Mouse (Mus musculus) cerebellum, adult 9-11 months (tissue): ENCODE results near the gene Gm8439.
"Not testable (repeated sequence)": the region's sequence is repeated elsewhere in the genome, so short reads cannot be mapped to it uniquely, and the experiment has no call there.

Experiments
- DNase-seq: peaks from one replicate; pipeline ENCODE4 v3.0.0; 2022

The Gm8439 gene

GRCm38 (mm10) chr4:120588445-120588844 is at the start of gene Gm8439:
Gene Gm8439 (plus strand): TSS chr4:120588745.
- DNase-seq: no peak

DNA sequence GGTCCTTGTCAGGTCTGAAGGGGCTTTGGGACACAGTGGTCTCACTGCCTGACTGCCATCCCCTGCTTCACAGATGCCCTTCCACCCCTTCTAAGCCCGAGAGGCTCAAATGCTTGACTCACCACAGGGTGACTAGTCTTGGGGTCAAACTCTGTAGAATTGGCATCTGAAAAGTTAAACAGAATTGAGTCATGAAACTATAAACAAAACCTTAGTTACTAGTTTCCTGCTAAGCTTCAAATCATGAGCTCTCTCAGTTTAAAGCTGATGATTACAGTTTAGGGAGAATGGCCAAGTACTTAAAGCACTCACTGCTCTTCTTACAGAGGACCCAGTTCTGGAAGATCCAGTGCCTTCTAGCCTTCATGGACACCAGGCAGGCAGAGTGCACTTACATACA is 43.6 kb upstream of the Gm8439 start:
- DNase-seq: no peak

DNA sequence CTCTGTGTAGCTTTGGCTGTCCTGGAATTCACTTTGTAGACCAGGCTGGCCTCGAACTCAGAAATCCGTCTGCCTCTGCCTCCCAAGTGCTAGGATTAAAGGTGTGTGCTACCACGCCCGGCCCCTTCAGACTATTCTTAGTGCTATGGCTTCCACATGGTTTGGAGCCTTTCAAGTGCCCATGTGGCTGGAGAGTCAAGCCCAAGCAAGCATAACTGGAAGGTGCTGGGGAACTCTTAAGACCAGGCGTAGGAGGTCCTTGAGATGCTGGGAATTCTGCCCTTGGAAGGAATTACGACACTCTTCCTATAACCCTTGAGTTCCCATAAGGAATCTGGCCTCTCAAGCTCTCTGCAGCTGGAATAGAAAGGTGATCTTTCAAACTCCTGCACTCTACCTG is 32.0 kb upstream of the Gm8439 start:
- no peak for DNase-seq

DNA sequence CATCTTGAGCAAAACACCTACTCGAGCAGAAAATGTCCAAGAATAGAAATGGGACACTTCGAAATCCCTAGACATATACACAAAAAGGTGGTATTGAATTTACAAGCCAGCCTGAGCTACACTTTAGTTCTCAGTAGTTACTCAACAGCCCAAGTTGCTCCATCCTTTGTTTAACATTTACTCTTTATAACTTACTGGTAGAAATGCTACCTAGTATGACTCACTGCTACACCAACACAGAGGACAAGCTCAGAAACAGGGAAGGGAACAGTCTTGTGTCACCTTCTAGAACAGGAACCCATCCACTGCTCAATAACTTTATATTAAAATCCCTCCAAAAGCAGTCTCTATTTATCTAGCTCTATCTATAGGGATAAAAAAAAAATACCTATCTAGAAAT is 22.8 kb upstream of the Gm8439 start:
- DNase-seq: no peak

- peak; percentile 7 for DNase-seq
These were observed 20.5 kb upstream of the Gm8439 start for GRCm38 (mm10) chr4:120568005-120568404.

DNA sequence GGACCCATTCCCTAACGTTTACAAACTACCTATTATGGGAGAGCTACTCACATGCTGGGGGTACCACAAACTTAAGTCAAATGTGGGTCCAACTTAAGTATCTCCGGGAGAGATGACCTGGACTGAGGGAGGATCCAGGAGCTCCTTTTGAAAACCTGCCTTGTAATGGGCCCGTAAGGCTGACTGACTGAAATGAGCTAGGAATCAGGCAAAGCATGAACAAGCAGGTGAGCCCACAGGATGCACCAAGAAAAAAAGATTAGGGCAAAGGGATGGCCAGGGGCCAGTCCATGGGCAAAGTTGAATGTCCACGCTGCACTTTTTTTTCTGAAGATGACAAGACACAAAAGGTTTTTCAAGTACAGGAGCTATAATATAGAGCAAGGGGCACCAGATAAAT is 19.5 kb upstream of the Gm8439 start:
- peak; percentile 41 for DNase-seq

- DNase-seq: peak; percentile 95
These were observed 18.8 kb upstream of the Gm8439 start, which contains the start of gene Ctps for GRCm38 (mm10) chr4:120569486-120570437. Gene Ctps (minus strand): TSS chr4:120570276.

DNA sequence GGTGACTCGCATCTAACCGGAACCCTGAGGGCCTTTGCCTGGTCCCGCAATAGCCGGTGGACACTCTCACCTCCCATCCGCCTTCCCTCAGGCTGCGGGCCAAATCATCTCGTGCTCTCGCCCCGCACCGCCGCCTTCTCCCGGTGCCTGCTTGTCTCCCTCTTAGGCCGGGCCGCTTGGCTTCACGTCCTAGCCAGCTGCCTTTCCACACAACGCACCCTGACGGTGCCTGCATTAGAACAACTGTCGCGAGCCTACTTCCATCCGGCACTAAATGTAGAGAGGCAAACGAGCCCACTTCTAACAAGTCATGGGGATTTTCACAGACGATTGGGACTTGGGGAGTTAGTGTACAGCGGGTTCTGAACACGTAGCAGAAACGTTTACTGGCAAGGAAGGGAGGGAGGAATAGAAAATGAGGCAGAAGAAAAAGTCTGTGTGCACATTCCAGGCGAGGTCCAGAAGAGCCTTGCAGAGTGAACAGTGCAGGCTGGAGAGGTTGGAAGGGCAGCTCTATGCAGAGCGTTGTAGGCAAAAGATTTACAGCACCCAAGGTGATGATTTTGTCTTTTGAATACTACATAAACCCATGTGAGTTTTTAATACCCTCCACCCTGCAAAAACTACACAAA is 18.0 kb upstream of the Gm8439 start:
- no peak for DNase-seq

DNA sequence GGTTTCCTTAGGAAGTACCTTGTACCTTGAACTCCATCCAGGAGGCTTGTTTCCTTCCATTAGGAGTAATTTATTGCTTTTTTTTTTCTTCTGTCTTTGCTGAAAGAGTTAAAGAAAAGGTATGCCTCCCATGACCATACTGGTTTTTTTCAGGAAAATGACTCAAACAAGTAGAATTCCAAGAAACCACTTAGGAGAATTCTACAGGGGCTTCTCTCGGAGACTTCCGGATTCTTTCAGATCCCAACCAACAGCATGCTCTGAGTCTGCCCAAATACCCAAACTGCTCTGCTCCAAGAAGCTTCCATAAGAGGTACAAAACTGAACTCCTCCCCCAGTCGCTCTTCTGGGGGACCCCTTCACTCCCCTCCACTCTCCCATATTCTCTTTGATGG is 17.5 kb upstream of the Gm8439 start:
- DNase-seq: no peak

DNA sequence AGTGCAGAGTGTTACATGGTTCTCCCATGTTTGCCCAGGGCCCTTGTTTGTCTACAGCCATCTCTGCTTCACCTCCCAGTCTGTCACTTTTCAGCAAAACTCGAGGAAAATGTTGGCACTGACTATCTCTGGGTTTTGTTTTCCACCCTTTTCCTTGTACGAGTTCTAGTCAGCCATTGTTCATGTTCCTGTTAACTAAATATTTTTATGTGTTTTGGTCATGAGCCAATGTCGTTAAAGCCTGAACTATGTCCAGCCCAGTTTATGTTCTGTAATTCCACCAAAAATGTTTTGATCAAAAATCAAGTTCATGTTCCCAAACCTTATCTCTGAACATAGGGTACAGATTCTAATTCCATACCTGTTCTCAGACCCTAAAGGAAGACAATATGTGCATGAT is 16.9 kb upstream of the Gm8439 start:
- no peak for DNase-seq

DNA sequence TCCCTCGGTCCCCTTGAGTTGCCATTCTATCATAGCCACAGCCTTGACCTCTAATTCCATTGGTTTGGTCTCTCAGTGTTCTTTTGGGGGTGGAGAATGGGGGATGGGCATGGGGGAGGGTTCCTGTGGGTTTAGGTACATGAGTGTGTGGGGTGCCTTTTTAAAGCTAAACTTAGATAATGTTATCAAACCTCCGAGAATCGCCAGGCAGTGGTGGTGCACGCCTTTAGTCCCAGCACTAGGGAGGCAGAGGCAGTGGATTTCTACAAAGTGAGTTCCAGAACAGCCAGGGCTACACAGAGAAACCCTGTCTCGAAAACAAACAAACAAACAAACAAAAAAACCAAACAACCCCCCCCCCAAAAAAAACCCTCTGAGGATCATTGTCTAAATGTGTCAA is 7.7 kb upstream of the Gm8439 start:
- no peak for DNase-seq

DNA sequence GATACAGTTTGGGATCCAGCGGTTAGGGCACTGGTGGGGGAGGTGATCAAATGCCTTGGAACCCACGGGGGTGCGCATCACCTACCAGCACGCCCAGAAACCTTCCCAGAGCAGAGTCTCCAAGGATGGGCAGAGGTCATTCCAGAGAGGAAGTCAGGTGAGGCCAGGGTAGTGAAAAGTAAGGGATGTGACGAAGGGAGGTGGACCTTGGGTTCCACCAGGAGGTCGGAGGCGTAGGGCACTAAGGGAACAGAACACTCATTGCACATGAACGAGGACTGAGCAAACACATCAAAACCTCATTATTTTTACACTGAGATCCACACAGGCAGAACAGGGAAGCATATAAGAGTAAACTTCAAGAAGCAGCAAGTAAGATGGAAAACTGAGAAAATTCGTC is 6.8 kb upstream of the Gm8439 start:
- no peak for DNase-seq

GRCm38 (mm10) chr4:120586986-120587385 is 1.6 kb upstream of the Gm8439 start:
- DNase-seq: no peak

DNA sequence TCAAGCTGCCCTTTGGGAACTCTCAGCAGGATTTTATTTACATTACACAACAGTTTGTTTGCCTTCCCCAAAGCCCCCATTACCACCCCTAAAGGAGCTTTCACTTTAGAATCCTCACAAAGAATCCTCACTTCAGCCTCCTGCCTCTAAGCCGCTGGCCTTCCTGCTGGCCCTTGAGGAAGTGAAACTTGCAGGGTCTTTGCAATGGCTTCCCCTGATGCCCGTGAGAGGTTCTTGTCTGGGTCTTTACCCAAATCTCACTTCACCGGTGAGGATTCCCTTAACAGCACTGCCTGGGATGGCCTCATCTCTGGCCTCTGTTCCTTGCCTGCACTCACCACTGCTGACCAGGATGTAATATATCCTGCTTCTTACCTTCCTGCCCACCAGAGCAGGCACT is 525 bp downstream of the Gm8439 start:
- no peak for DNase-seq

GRCm38 (mm10) chr4:120589815-120590422 is 1.4 kb downstream of the Gm8439 start:
- peak; percentile 82 for DNase-seq

GRCm38 (mm10) chr4:120590973-120591372 is 2.4 kb downstream of the Gm8439 start:
- no peak for DNase-seq

DNA sequence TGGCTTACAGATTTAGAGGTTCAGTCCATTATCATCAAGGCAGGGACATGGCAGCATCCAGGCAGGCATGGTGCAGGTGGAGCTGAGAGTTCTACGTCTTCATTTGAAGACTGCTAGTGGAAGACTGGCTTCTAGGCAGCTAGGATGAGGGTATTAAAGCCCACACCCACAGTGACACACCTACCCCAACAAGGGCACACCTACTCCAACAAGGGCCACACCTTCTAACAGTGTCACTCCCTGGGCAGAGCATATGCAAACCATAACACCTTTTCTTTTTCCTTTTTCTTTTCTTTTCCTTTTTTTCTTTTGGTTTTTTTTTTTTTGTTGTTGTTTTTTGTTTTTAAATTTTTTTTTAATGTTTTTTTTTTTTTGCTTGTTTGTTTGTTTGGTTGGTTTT is 7.7 kb downstream of the Gm8439 start:
- DNase-seq: not testable (repeated sequence)

- DNase-seq: no peak
These were observed 10.4 kb downstream of the Gm8439 start for GRCm38 (mm10) chr4:120598922-120599321.

- no peak for DNase-seq
These were observed 13.2 kb downstream of the Gm8439 start for GRCm38 (mm10) chr4:120601774-120602173.

DNA sequence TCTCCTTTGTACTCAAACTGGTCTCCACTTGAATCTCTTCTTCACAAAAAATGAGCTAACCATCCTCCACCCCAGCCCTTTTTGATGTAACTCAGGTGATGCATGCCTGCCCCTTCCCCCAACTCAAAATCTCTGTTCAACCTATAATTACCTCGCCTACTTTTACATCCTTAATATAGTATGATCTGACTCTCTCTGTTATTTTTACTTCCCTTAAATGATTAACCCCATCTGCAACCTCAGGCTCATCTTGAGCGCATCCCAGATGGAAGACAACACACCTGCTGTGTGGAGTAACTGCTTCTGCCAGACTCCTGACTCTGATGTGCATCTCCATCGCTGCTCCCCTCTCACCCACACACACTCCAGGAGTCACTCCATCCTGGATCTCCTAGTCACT is 14.1 kb downstream of the Gm8439 start:
- no peak for DNase-seq

GRCm38 (mm10) chr4:120606941-120607340 is 18.4 kb downstream of the Gm8439 start:
- no peak for DNase-seq

DNA sequence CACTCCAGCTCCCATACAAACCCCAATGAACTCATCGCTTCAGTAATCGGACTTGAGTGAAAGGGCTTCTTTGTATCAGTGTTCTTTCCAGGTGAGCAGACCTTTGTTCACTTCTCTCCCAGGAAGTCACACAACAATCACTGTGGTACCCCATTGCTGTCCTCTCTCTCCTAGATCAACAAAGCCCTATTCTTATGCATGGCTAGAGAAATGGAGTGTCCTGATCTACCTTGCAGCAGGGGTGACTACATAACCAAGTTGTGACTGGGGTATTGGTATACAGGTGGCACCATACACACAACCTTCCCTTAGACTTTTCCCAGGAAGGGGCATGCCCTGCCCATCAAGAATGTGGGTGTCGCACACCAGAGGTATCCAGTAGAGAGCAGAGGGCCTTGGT is 22.5 kb downstream of the Gm8439 start:
- DNase-seq: no peak

GRCm38 (mm10) chr4:120612304-120613080 is 23.9 kb downstream of the Gm8439 start:
- DNase-seq: peak; percentile 75
